Mouse (Mus musculus) forebrain, embryonic 16.5 days (tissue): ENCODE data around the gene Cnn2. TPM values are rescaled to one million over a fixed set of nuclear protein-coding genes. Genes with fewer than 3 reads are reported as not detected.

Experiments
- ATAC-seq: fragments of 200-750 bp; cut with Nextera tagmentation; 2 replicates; pipeline ENCODE4 v1.8.0; 2017; ENCODE audit warnings: mild to moderate bottlenecking, moderate library complexity
- H3K27ac ChIP-seq: fragments of 300-500 bp; sonication (generic); 2 replicates; pipeline ENCODE4 v1.5.1; 2014; ENCODE audit warnings: low read length, control low read depth
- H3K27me3 ChIP-seq: fragments of 300-500 bp; sonication (generic); replicated peaks from 2 replicates; pipeline ENCODE4 v1.6.1; 2014; ENCODE audit warnings: low read length; ENCODE audit not compliant: control insufficient read depth, insufficient read depth
- H3K36me3 ChIP-seq: fragments of 300-500 bp; sonication (generic); 2 replicates; pipeline ENCODE4 v1.6.1; 2014; ENCODE audit not compliant: control insufficient read depth, insufficient read depth
- H3K4me1 ChIP-seq: fragments of 300-500 bp; sonication (generic); replicated peaks from 2 replicates; pipeline ENCODE4 v1.6.1; 2014; ENCODE audit warnings: low read length; ENCODE audit not compliant: control insufficient read depth, insufficient read depth
- H3K4me2 ChIP-seq: fragments of 300-500 bp; sonication (generic); 2 replicates; pipeline ENCODE4 v1.6.1; 2014; ENCODE audit warnings: mild to moderate bottlenecking, low read length, control low read depth
- H3K4me3 ChIP-seq: fragments of 300-500 bp; sonication (generic); replicated peaks from 2 replicates; pipeline ENCODE4 v1.5.1; 2014; ENCODE audit warnings: mild to moderate bottlenecking, low read length, control low read depth
- H3K9ac ChIP-seq: fragments of 300-500 bp; sonication (generic); replicated peaks from 2 replicates; pipeline ENCODE4 v1.6.1; 2014; ENCODE audit warnings: low read depth, low read length, control low read depth
- H3K9me3 ChIP-seq: fragments of 300-500 bp; sonication (generic); 2 replicates; pipeline ENCODE4 v1.6.1; 2016; ENCODE audit warnings: low read length; ENCODE audit not compliant: control insufficient read depth
- WGBS: fragments of 180-500 bp; shearing (Covaris S2); extraction: QIAGEN DNeasy Blood & Tissue Kit; methylation state at CpG from one replicate; pipeline ENCODE4 v1.1.7; 2014; 5-methylcytosine and 5-hydroxymethylcytosine counted together
- polyA plus RNA-seq: library from polyadenylated mRNA; unstranded; fragments of >200 nt; fragmentation: Nextera tagmentation; extraction: Ambion mirVana; gene quantifications from 2 replicates; pipeline ENCODE4 v1.2.1, GENCODE M21; 2015

The Cnn2 gene
- polyA plus RNA-seq, 1 experiment from 2014 or later: 30.5 TPM

DNA sequence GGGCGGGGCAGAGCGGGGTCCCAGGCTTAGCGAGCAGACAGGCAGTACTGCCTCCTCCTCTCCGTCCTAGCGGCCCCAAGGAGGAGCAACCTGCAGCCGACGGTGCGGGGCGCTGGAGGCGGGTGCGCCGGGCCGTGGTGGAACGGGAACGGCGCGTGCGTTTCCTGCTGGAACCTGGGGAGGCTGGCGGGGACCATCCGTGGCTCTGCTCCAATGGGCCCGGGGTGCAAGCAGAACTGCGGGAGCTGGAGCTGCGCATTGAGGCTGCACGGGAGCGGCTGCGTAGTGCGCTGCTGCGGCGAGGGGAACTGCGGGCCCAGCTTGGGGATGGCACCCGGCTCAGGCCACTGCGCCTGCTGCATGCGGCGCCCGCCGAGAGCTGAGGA, 11.7 kb upstream of the Cnn2 start:
- Histone ChIP-seq H3K36me3 (peaks cover 35% of the 10 kb centered on the region), H3K27ac (no peak overlapping the region), H3K9ac (no peak overlapping the region), H3K4me3 (no peak overlapping the region), H3K9me3 (no peaks in the 10 kb centered on the region), H3K4me2 (no peak overlapping the region), H3K27me3 (no peaks in the 10 kb centered on the region), H3K4me1 (peaks cover 5% of the 10 kb centered on the region)
- no peak for ATAC-seq
- 77% methylated on average over 36 of the region's 36 CpGs for WGBS

DNA sequence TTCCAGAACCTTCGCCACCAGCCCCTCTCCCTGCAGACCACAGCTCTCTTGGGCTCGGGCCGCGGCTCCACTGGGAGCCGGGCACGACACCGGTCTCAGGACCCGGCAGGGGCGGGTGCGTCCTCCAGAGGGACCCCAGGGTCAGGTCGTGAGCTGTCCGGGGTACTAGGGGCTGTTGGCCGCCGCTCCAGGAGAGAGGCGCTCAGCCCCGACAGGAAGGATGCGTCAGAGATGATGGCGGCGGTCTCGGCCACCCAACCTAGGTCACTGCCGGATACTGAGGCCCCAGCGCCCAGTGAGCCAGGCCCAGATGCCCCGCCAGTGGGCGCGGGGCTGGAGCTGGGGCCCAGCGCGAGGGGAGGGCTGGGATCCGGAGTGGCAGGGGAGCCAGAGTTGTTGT, 11.1 kb upstream of the Cnn2 start:
- no peak for ATAC-seq
- Histone ChIP-seq H3K27me3 (no peaks in the 10 kb centered on the region), H3K4me1 (peaks cover 9% of the 10 kb centered on the region), H3K27ac (no peak overlapping the region), H3K36me3 (peaks cover 35% of the 10 kb centered on the region), H3K9ac (no peak overlapping the region), H3K9me3 (no peaks in the 10 kb centered on the region), H3K4me3 (no peak overlapping the region), H3K4me2 (no peak overlapping the region)
- 86% methylated on average over 28 of the region's 28 CpGs for WGBS

DNA sequence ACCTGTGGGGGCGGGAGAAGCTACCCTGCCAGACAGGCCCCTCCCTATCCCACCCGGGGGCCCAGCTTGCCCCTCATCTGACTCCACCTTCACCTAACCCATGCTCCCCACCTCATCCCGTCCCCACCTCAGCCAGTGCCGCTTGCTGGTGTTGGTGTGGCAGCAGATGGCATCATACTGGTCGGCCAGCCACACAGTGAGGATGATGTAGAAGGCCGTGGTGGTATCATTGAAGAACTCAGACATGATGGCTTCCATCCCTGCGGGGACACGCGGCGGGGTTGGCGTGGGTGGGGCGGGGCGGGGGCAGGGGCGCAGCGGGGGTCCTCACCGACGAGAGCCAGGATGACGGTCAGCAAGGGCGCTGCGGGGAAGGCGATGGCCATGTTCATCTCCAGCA, 10.3 kb upstream of the Cnn2 start:
- Histone ChIP-seq H3K36me3 (peaks cover 35% of the 10 kb centered on the region), H3K4me2 (no peak overlapping the region), H3K27ac (no peak overlapping the region), H3K27me3 (no peaks in the 10 kb centered on the region), H3K9me3 (no peaks in the 10 kb centered on the region), H3K4me3 (no peak overlapping the region), H3K4me1 (peaks cover 17% of the 10 kb centered on the region), H3K9ac (no peak overlapping the region)
- no peak for ATAC-seq
- 96% methylated on average over 20 of the region's 21 CpGs for WGBS

DNA sequence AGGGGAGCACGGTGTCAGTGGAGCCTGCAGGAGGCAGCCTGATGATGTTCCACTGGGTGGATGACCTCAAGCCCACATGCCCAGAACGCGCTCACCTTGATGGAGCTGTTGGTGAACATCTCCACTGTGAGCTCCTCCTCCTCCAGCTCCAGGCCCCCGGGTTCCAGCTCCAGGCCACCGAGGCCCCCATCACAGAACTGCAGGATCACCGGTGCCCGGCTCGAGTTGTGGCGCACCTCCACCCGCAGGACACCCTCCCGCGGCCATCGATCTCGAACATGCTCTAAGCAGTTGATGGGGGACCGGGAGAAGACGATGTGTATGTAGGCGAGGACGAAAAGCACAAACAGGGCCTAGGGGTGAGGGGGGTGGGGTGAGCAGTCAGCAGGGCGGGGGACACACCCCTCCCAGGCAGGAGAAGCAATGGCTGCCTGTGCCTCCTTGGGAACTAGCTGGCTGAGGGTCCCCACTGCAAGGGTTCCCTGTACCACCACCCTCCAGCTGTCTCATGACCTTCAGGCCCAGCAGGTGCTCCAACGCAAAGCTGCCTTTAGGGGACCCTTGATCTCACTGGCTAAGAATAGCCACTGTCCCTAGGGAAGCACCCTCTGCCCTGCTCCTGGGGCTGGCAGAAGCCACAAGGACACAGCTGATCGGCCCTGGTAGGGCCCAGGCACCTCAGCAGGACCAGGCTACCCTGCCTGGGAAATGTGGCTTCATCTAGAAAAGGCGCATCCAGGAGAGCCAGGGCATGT, 8.8 kb upstream of the Cnn2 start:
- Histone ChIP-seq H3K27ac (no peak overlapping the region), H3K4me2 (no peak overlapping the region), H3K27me3 (no peaks in the 10 kb centered on the region), H3K36me3 (peaks cover 35% of the 10 kb centered on the region), H3K9me3 (no peaks in the 10 kb centered on the region), H3K4me1 (peaks cover 23% of the 10 kb centered on the region), H3K4me3 (no peak overlapping the region), H3K9ac (no peak overlapping the region)
- ATAC-seq: no peak
- WGBS: 92% methylated on average over 22 of the region's 22 CpGs

DNA sequence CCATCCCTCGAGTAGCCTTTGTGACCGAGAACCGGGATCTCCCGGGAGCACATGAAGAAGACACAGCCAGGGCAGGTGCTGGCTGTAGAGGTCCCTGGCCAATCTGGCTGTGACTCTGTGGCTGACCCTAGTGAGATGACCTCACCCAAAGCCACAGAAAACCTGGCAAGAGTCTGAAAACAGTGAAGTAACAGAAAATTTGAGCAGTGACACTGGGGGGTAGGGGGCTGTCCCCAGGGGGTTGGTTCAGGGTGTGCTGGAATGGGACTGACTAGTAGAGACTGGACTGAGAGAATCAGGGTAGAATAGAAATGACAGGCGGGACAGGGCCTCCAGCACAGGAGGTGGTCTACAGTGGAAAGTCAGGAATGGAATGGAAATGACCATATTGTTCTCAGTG, 5.2 kb upstream of the Cnn2 start:
- peak overlapping the region; percentile 99 for H3K4me2 ChIP-seq
- H3K27ac ChIP-seq: no peak overlapping the region
- H3K4me3 ChIP-seq: peak overlapping the region; percentile 83
- no peaks in the 10 kb centered on the region for H3K9me3 ChIP-seq
- no peak for ATAC-seq
- 76% methylated on average over 5 of the region's 5 CpGs for WGBS
- H3K4me1 ChIP-seq: peaks cover 36% of the 10 kb centered on the region
- H3K9ac ChIP-seq: peak overlapping the region; percentile 89
- H3K36me3 ChIP-seq: peaks cover 8% of the 10 kb centered on the region
- H3K27me3 ChIP-seq: peaks cover 13% of the 10 kb centered on the region

DNA sequence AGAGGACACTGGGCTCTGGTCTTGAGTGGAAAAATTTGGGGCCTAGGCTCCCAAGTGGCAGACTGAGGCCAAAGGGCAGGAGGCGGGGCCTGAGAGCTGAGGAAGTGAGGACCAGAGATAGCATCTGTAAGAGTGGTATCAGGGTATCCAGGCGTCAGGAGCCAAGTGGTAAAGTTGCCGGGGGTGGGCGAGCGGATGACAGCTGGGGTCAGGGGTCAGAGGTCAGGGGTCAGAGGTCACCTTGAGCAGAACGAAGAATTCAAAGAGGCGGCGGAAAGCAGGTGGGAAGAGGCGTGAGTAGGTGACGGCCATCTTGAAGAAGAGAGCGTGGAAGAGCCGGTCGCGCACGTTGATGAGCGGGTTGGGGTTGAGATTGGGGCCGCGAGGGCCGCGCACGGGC, 4.7 kb upstream of the Cnn2 start:
- 0 out of 2 replicates have a peak, but pooled peaks cover 4% of the 10 kb centered on the region for H3K36me3 ChIP-seq
- H3K27ac ChIP-seq: peak overlapping the region; percentile 96
- H3K4me2 ChIP-seq: peak overlapping the region; percentile 99
- H3K27me3 ChIP-seq: peaks cover 18% of the 10 kb centered on the region
- ATAC-seq: no peak
- H3K9ac ChIP-seq: peak overlapping the region; percentile 89
- H3K4me1 ChIP-seq: peaks cover 40% of the 10 kb centered on the region
- WGBS: 1% methylated on average over 21 of the region's 21 CpGs
- peak overlapping the region; percentile 83 for H3K4me3 ChIP-seq
- H3K9me3 ChIP-seq: no peaks in the 10 kb centered on the region

DNA sequence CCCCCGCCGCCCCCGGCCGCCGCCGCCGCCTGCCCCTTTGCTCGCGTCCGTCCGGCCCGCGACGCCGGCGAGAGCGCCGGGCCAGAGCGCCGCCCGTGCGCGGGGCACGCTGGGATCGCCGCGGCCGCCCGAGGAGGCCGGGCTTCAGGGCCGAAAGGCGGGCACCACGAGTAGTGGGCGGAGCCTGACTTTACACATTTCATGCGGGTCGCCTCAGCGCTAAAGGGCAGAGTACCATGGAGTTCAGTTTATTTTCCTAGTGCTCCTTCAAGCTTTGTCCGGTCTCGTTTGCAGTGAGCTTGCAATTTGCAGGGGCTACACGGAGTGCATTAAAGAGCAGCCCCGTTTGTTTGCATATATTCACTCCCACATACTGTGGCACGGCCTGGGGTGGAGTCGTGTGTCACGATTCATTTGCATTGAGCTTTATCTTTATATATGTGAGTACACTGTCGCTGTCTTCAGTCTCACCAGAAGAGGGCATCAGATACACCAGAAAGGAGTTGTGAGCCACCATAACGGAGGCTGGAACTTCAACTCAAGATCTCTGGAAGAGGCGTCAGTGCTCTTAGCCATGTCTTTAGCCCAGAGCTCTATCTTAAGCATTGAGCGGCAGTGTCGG, 4.1 kb upstream of the Cnn2 start, which contains the start of gene Tmem259:
Tmem259 (minus strand) TSS at position 136 of the 622 bp plus-strand sequence.
- Histone ChIP-seq H3K36me3 (no peaks in the 10 kb centered on the region), H3K4me2 (peak within 1 kb of the TSS; percentile 99)
- WGBS: under 1% methylated on average over 30 of the region's 49 CpGs

DNA sequence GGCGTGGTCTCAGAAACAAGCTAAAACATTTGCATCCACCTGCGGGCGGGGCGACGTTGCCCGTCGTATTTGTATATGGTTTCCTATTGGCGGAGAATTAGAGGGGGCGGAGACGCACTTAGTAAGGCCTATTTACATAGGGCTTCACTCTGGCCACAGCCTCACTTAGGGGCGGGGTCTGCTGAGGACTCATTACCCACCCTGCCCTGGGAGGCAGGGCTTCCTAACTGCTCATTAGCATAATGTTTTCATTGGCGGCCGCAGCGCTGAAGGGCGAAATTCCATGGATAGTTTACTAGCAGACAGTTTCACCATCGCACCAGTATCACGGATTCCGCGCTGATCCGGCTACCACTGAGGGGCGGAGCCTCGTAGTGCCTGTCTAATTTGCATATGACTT, 3.5 kb upstream of the Cnn2 start:
- Histone ChIP-seq H3K9ac (peak overlapping the region; percentile 89), H3K27me3 (peaks cover 30% of the 10 kb centered on the region), H3K4me2 (peak overlapping the region; percentile 99), H3K4me3 (peak overlapping the region; percentile 83), H3K4me1 (peaks cover 40% of the 10 kb centered on the region), H3K36me3 (no peaks in the 10 kb centered on the region), H3K27ac (peak overlapping the region; percentile 96), H3K9me3 (no peaks in the 10 kb centered on the region)
- WGBS: under 1% methylated on average over 22 of the region's 22 CpGs
- peak; percentile 95 for ATAC-seq

More for the DNA sequence above, 4.1 kb upstream of the Cnn2 start, which contains the start of gene Tmem259:
- peak; percentile 81 for ATAC-seq
- Histone ChIP-seq H3K4me1 (peaks cover 40% of the 10 kb centered on the region), H3K9ac (peak within 1 kb of the TSS; percentile 89), H3K4me3 (peak within 1 kb of the TSS; percentile 83), H3K9me3 (no peaks in the 10 kb centered on the region), H3K27ac (peak within 1 kb of the TSS; percentile 96), H3K27me3 (peaks cover 24% of the 10 kb centered on the region)

DNA sequence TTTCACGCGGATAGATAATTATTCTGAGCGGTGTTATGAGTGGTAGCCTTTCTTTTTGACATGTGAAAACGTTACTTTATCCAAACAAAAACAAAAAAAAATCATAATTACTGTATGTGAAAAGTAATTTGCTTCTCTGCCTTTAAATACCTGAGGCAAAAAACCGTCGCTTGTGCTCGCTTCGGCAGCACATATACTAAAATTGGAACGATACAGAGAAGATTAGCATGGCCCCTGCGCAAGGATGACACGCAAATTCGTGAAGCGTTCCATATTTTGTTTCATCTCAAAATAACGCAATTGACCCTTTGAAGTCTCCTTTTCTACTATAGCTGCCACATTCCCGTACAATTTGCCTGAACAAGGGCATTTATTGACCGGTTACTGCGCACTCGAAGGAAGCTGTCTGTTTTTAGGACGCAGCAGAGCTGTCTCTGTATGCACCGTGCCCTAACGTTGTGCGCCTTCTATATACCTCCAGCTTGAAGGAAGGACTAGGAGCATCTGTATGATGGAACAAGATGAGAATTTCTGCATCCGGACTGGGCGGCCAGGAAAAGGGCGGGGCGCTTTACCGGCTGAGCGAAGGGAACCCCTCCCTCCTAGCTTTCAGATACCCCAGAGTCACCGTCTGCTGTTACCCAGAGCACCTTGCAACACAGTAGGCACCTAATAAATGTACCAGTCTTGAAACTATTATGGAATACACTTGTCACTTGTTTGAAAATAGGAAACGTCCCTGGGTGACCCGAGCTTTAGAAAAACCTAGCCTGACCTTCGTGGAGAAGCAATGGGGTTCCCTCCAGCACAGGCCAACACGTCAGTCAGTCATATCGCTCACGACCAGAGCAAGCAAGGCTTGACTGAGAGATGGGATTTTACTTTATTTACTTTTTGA, 2.8 kb upstream of the Cnn2 start:
- H3K27me3 ChIP-seq: peaks cover 34% of the 10 kb centered on the region
- 4% methylated on average over 35 of the region's 35 CpGs for WGBS
- no peaks in the 10 kb centered on the region for H3K36me3 ChIP-seq
- peaks cover 40% of the 10 kb centered on the region for H3K4me1 ChIP-seq
- H3K4me3 ChIP-seq: peak overlapping the region; percentile 83
- peak overlapping the region; percentile 99 for H3K4me2 ChIP-seq
- peak overlapping the region; percentile 96 for H3K27ac ChIP-seq
- peak overlapping the region; percentile 89 for H3K9ac ChIP-seq
- H3K9me3 ChIP-seq: no peaks in the 10 kb centered on the region
- peak; percentile 24; the same call in 1 of the 2 replicates for ATAC-seq
